Mouse (Mus musculus) cerebellum, adult 2 months (tissue): ENCODE measurements around the gene Ahnak. TPM values are rescaled to one million over a fixed set of nuclear protein-coding genes. Genes with fewer than 3 reads are reported as not detected.

ENCODE experiments used
- DNase-seq, 2 experiments: peaks; one replicate each; pipeline ENCODE4 v3.0.0; 2021
- H3K27ac ChIP-seq: fragments of 200-500 bp; 2 replicates; pipeline ENCODE4 v1.5.1; 2012; ENCODE audit warnings: low read length, control low read depth, inconsistent platforms; ENCODE audit not compliant: insufficient read depth
- H3K27me3 ChIP-seq: fragments of 200-500 bp; 2 replicates; pipeline ENCODE4 v1.6.1; 2012; ENCODE audit warnings: inconsistent platforms, mild to moderate bottlenecking, low read length, moderate library complexity; ENCODE audit not compliant: control insufficient read depth, insufficient read depth
- H3K4me1 ChIP-seq: fragments of 200-500 bp; 2 replicates; pipeline ENCODE4 v1.6.1; 2011; ENCODE audit warnings: low read length; ENCODE audit not compliant: control insufficient read depth, insufficient read depth
- H3K4me3 ChIP-seq: fragments of 200-500 bp; replicated peaks from 2 replicates; pipeline ENCODE3; 2011; ENCODE audit warnings: mild to moderate bottlenecking, low read depth, low read length, control low read depth; ENCODE audit not compliant: insufficient read depth
- CTCF ChIP-seq: fragments of 200-500 bp; IDR thresholded peaks from 2 replicates; pipeline ENCODE4 v1.5.1; 2011; ENCODE audit warnings: low read depth, mild to moderate bottlenecking, control low read depth, low read length, moderate library complexity, borderline replicate concordance; ENCODE audit not compliant: insufficient read depth
- POLR2A ChIP-seq: fragments of 200-500 bp; IDR thresholded peaks from 2 replicates; pipeline ENCODE4 v1.6.1; 2011; ENCODE audit warnings: low read length, control low read depth, borderline replicate concordance; ENCODE audit not compliant: insufficient read depth
- WGBS: fragments of 180-500 bp; shearing (Covaris S2); methylation state at CpG from one replicate; pipeline ENCODE4 v1.1.7; 2018; 5-methylcytosine and 5-hydroxymethylcytosine counted together
- polyA plus RNA-seq: library from polyadenylated mRNA; depleted of rRNA; stranded (reverse); fragments of >200 nt; gene quantifications from 2 replicates; pipeline ENCODE4 v1.2.3, GENCODE M21; 2012

Gene Ahnak
- polyA plus RNA-seq, 1 experiment, result 5.8 TPM

DNA sequence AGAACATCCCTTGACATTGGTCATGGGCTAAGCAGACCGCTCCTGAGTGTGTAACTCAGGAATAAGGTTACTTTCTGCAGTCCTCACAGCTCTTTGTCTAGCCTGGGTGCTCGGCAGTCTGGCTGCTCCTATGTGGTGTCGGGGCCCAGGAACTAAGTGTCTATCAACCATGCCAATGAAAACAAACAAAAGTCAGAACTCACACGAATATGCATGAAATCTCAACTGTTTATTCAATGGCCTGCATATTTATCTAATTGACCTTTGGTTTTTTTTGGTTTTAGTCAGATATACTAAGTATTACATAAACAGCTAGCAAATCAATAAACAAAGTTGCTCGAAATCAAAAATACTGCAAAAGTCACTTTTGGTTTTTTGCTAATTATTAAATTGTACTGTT is 106.0 kb downstream of the Ahnak start:
- H3K4me1 ChIP-seq, result no peaks in the 10 kb centered on the region
- TF ChIP-seq POLR2A, result no peak
- no peak for TF ChIP-seq CTCF
- no peak overlapping the region for H3K27ac ChIP-seq
- no peaks in the 10 kb centered on the region for H3K27me3 ChIP-seq
- DNase-seq, result no peak
- no peak overlapping the region for H3K4me3 ChIP-seq
- 81% methylated on average over 5 of the region's 5 CpGs for WGBS

DNA sequence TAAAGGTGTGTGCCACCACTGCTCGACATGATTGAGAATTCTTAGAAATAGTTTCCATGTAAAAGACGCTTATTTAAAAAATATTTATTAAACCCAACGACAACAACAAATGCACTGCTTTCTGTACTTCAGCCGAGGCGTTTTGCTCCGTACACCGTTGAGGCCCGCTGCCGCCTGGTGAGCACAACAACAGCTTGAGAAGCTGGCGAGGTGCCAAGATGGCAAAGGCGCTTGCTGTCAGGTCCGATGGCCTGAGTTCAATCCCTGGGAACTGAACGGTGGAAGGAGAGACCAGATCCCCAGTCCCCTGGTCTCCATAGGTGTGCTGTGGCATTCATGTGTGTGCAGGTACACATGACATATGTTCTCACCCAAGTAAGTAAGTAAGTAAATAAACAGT is 108.4 kb downstream of the Ahnak start:
- WGBS, result 21% methylated on average over 13 of the region's 13 CpGs
- DNase-seq, result peak in 1 of 2 experiments; percentile 43

DNA sequence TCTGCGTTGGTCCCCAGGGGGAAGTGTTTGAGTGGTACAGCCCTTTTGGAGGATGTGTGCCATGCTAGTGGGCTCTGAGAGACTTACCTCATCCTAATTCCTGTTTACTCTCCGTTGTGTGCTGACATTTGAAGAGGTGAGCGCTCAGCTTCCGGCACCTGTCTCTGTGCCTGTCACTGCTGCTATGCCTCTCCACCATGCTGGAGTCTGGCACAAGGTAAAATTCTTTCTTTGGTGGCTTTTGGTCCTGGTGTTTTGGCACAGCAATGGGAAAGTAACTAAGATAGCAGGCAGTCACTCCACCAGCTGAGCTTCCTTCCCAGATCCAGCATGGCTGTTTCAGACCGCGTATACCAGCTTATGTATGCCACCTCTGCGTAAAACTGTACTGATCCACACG is 110.7 kb downstream of the Ahnak start:
- Histone ChIP-seq H3K27ac (no peak overlapping the region), H3K27me3 (no peaks in the 10 kb centered on the region), H3K4me3 (no peak overlapping the region), H3K4me1 (no peaks in the 10 kb centered on the region)
- 89% methylated on average over 8 of the region's 8 CpGs for WGBS
- no peak for TF ChIP-seq CTCF
- TF ChIP-seq POLR2A, result no peak
- no peak for DNase-seq

More for the DNA sequence above, 108.4 kb downstream of the Ahnak start:
- TF ChIP-seq CTCF, result no peak
- TF ChIP-seq POLR2A, result no peak
- H3K27me3 ChIP-seq, result no peaks in the 10 kb centered on the region
- H3K4me3 ChIP-seq, result no peak overlapping the region
- no peak overlapping the region for H3K27ac ChIP-seq
- no peaks in the 10 kb centered on the region for H3K4me1 ChIP-seq

DNA sequence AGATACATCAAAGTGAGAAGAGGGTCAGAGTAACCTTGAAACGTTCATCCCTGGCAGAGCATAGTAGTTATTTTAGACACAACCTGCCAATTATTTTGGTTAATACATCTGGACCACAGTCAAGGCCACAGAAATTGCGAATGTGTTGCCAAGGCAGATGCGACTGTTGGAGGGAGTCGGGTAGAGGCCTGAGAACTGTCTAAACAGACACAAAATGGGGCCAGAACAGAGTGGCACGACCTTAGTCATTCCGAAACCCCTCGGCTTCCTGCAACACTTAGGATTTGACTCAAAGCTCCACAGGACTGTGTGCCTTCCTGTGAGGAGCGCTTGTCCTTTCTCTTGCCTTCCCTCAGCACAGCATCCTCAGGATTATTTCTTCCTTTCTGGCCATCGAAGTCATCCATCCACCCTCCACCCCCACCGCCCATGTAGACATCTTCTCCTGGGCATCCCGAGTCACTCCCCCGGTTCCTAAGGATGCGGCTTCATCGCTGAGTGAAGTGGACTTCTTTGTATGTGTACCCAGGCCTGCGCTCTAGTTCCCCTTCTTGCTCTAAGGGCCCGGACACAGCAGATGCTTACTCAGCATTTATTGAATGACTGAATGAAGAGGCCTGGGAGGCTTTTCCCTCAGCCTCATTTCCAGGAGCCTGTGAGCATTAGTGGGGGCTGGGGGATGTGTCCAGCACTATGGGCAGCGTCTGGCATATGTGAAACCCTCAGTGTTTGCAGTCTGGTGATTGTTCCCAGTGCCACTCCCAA is 111.4 kb downstream of the Ahnak start:
- no peaks in the 10 kb centered on the region for H3K4me1 ChIP-seq
- H3K27me3 ChIP-seq, result no peaks in the 10 kb centered on the region
- H3K4me3 ChIP-seq, result no peak overlapping the region
- DNase-seq, result no peak
- 72% methylated on average over 17 of the region's 17 CpGs for WGBS
- H3K27ac ChIP-seq, result no peak overlapping the region
- no peak for TF ChIP-seq CTCF
- no peak for TF ChIP-seq POLR2A

DNA sequence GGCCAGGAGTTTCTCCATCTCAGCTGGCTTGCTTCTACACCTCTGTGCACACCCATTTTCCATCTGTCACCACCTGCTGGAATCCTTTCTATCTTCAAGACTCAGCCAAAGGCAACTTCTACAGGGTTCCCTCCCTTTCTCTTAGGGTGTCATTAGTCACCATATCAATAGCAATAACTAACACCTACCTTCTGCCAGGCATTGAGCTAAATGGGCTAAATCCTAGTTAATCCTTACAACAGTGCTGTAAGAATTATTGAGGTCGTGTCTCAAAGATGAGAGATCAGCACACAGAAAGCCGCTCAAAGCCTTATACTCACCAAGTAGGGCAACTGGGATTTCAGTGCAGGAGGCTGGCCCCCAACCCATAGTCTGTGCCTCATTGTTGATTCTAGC is 112.0 kb downstream of the Ahnak start:
- Histone ChIP-seq H3K27me3 (no peaks in the 10 kb centered on the region), H3K4me1 (no peaks in the 10 kb centered on the region), H3K4me3 (no peak overlapping the region), H3K27ac (no peak overlapping the region)
- WGBS, result 76% methylated on average over 2 of the region's 2 CpGs
- no peak for DNase-seq
- no peak for TF ChIP-seq CTCF
- no peak for TF ChIP-seq POLR2A

DNA sequence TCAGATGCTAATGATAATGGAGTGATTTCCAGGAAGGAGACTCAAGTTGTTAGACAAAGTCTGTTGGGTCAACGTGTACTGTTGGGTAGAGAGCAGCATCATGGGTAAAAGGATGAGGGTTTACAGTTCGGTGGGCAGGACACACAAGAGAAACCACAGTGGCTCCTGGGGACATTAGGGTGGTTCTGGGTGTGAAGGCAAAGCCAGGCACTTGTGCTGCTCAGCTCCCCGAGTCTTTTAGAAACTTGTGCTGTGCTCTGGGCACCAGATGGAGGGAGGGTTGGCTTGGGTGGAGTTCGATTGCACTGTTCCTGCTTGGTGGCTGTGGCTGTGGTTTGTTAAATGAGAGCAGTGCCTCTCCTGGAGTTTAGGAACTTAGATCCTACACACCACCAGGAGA is 114.9 kb downstream of the Ahnak start:
- WGBS, result 73% methylated on average over 4 of the region's 4 CpGs
- DNase-seq, result no peak
- TF ChIP-seq CTCF, result no peak
- TF ChIP-seq POLR2A, result no peak
- Histone ChIP-seq H3K27me3 (no peaks in the 10 kb centered on the region), H3K27ac (no peak overlapping the region), H3K4me1 (no peaks in the 10 kb centered on the region), H3K4me3 (no peak overlapping the region)

DNA sequence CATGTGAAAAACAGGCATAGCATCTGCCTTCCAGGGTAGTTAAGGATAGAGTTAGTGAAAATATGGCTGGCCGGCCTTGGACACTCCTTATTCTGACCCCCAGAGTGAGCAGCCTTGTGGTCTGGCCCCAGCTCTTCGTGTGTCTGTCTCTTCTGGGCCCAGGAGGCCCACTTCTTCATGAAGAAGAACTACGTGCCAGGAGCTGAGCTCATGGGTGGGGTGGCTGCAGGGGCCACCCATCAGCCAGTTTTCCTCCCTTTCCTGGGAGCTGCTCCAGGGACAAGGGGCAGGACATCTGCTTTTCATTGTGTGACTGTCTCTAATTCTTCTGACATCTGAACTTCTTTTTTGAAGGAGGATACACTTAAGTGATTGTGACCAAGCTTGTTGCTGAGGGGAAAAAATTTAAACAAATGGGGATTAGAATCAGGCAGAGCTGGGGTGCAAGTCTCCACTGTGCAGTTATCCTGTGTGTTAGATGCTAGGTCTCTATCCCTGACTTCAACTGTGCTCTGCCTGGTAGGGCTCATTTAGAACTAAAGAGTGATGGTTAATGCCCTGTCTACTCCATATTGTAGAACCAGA is 116.1 kb downstream of the Ahnak start:
- Histone ChIP-seq H3K27ac (no peak overlapping the region), H3K4me3 (no peak overlapping the region), H3K4me1 (no peaks in the 10 kb centered on the region), H3K27me3 (no peaks in the 10 kb centered on the region)
- no peak for DNase-seq
- TF ChIP-seq CTCF (no peak), POLR2A (no peak)
- WGBS, result 52% methylated on average over 3 of the region's 3 CpGs

DNA sequence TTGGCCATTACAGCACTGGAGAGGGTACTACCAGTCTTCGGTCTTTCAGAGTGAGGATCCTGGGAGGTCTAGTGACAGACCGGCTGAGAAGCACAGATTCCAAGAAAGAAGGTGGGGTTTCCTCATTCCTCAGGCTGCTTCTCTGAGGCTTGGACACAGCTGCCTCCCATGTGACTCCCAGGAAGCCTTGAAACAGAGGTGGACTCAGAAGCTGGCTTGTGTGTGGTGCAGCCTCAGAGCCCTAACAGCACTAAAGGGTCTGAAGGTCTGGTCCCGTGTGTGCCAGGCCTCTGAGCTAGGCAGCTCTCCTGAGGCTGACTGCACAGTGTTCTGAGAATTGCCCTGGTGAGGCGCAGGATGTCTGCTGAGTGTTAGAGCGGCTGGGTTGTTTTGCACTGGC is 117.0 kb downstream of the Ahnak start:
- 74% methylated on average over 5 of the region's 5 CpGs for WGBS
- H3K27me3 ChIP-seq, result no peaks in the 10 kb centered on the region
- H3K27ac ChIP-seq, result no peak overlapping the region
- no peak overlapping the region for H3K4me3 ChIP-seq
- H3K4me1 ChIP-seq, result peaks cover 2% of the 10 kb centered on the region; the same call in 1 of the 2 replicates
- DNase-seq, result no peak
- TF ChIP-seq CTCF, result no peak
- no peak for TF ChIP-seq POLR2A
